Mouse (Mus musculus): Measurements from ENCODE around the gene Scml4.

The Scml4 gene

GRCm38 (mm10) chr10:42903054-42903453 is 42.9 kb downstream of the Scml4 start:
- DNase-seq (ENCODE audit: low spot score), result no peak

GRCm38 (mm10) chr10:42908562-42908961 is 48.4 kb downstream of the Scml4 start:
- no peak for DNase-seq (ENCODE audit: low spot score)

GRCm38 (mm10) chr10:42910567-42910966 is 50.4 kb downstream of the Scml4 start:
- DNase-seq (ENCODE audit: low spot score), result peak; percentile 26

GRCm38 (mm10) chr10:42912056-42912455 is 51.9 kb downstream of the Scml4 start:
- DNase-seq (ENCODE audit: low spot score), result no peak

GRCm38 (mm10) chr10:42913196-42913595 is 53.0 kb downstream of the Scml4 start:
- DNase-seq (ENCODE audit: low spot score), result no peak

- DNase-seq (ENCODE audit: low spot score), result peak; percentile 56
Observed at GRCm38 (mm10) chr10:42914146-42914545, 54.0 kb downstream of the Scml4 start.

GRCm38 (mm10) chr10:42917355-42917754 is 57.2 kb downstream of the Scml4 start:
- no peak for DNase-seq (ENCODE audit: low spot score)

GRCm38 (mm10) chr10:42919786-42920185 is 59.6 kb downstream of the Scml4 start:
- DNase-seq (ENCODE audit: low spot score), result no peak

- no peak for DNase-seq (ENCODE audit: low spot score)
Observed at GRCm38 (mm10) chr10:42925103-42925866, 65.1 kb downstream of the Scml4 start.

- DNase-seq (ENCODE audit: low spot score), result no peak
Observed at GRCm38 (mm10) chr10:42930121-42930650, 70.0 kb downstream of the Scml4 start.

- DNase-seq (ENCODE audit: low spot score), result peak; percentile 30
Observed at GRCm38 (mm10) chr10:42932862-42933480, 72.8 kb downstream of the Scml4 start.

- peak; percentile 42 for DNase-seq (ENCODE audit: low spot score)
Observed at GRCm38 (mm10) chr10:42934672-42935071, 74.5 kb downstream of the Scml4 start.

- DNase-seq (ENCODE audit: low spot score), result no peak
Observed at GRCm38 (mm10) chr10:42936205-42936604, 76.0 kb downstream of the Scml4 start.

- DNase-seq (ENCODE audit: low spot score), result no peak
Observed at GRCm38 (mm10) chr10:42938361-42938760, 78.2 kb downstream of the Scml4 start.

- DNase-seq (ENCODE audit: low spot score), result no peak
Observed at GRCm38 (mm10) chr10:42939691-42940090, 79.5 kb downstream of the Scml4 start.

GRCm38 (mm10) chr10:42940193-42941050 is 80.3 kb downstream of the Scml4 start:
- no peak for DNase-seq (ENCODE audit: low spot score)

- DNase-seq (ENCODE audit: low spot score), result no peak
Observed at GRCm38 (mm10) chr10:42941278-42941677, 81.1 kb downstream of the Scml4 start.

GRCm38 (mm10) chr10:42941697-42942221 is 81.6 kb downstream of the Scml4 start:
- peak; percentile 73 for DNase-seq (ENCODE audit: low spot score)

- DNase-seq (ENCODE audit: low spot score), result no peak
Observed at GRCm38 (mm10) chr10:42942300-42942699, 82.1 kb downstream of the Scml4 start.

GRCm38 (mm10) chr10:42945316-42945715 is 85.1 kb downstream of the Scml4 start:
- DNase-seq (ENCODE audit: low spot score), result no peak

- DNase-seq (ENCODE audit: low spot score), result no peak
Observed at GRCm38 (mm10) chr10:42947336-42947735, 87.2 kb downstream of the Scml4 start.

GRCm38 (mm10) chr10:42950252-42950751 is 90.1 kb downstream of the Scml4 start:
- DNase-seq (ENCODE audit: low spot score), result peak; percentile 66

Measured in MN1 (cell line).